Mouse (Mus musculus): ENCODE results near the gene Cog5. TPM values are rescaled to one million over a fixed set of nuclear protein-coding genes. Genes with fewer than 3 reads are reported as not detected.

The Cog5 gene
- polyA plus RNA-seq, 1 experiment from 2014 or later, result 41.1 TPM

DNA sequence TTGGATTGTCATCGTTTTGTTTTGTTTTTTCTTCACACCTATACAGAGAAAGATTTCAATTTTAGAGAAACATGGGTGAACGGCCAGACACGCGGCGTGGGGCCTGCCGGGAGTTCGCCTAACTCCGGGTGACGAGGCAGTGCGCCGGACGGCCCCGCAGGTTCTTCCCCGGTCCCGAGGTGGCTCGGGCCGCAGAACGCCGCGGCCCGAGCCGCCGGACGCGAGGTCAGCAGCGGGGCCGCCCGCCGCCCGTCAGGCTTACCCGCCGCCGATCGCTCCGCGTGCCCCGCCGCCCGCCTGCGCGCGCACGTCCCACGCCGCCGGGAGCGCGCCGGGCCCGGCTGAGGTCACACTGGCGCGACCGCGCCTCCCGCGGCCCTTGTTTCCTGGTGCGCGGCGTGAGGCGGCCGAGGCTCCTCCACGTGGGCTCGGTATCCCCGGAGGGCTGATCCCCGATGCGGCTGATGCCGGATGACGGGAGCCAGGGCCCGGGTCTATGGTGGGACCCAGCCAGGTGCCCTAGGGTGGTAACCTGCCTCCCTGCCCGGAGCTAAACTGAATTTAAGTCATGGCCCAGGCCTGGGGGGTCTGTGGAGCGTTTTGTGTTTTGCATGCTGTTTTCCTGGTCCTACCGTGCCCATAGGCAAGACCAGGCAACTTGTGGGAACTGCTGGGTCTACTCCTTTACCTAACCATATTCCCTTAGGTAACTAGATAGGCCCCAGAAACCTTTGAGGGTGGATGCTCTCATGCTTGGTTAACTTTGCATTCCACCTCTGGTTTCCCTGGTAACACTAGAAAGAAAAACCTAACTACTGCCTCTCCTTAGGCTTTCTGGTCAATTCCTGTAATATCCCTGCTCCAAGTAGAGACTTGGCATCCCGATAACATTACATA lies 20.1 kb upstream of the Cog5 start, which contains the start of gene Bcap29:
Gene Bcap29, minus strand, starts transcription at position 316 of the 897 bp plus-strand sequence.
- Histone ChIP-seq H3K4me3 (ENCODE audit: low read depth, low read length) (peak within 1 kb of the TSS; percentile 52), H3K4me1 (replicated peaks; ENCODE audit: control insufficient read depth, insufficient read depth, low read length) (no peaks in the 10 kb centered on the region; the same call in 1 of the 2 replicates), H3K27ac (ENCODE audit: low read depth, low read length) (0 out of 2 replicates have a peak within 1 kb of the TSS, but pooled peaks have one; percentile 19), H3K9me3 (ENCODE audit: control insufficient read depth, low read length) (no peaks in the 10 kb centered on the region), H3K27me3 (ENCODE audit: control insufficient read depth, insufficient read depth, low read length) (no peaks in the 10 kb centered on the region), H3K36me3 (ENCODE audit: control insufficient read depth, insufficient read depth, low read length) (no peaks in the 10 kb centered on the region), H3K4me2 (replicated peaks; ENCODE audit: low read depth, low read length) (peak within 1 kb of the TSS; percentile 76), H3K9ac (ENCODE audit: low read depth, low read length) (peak within 1 kb of the TSS; percentile 79)
- WGBS, result 2% methylated on average over 61 of the region's 73 CpGs
- ATAC-seq (ENCODE audit: low FRiP score) (peak; percentile 90), DNase-seq (ENCODE audit: low spot score) (peak; percentile 86)

DNA sequence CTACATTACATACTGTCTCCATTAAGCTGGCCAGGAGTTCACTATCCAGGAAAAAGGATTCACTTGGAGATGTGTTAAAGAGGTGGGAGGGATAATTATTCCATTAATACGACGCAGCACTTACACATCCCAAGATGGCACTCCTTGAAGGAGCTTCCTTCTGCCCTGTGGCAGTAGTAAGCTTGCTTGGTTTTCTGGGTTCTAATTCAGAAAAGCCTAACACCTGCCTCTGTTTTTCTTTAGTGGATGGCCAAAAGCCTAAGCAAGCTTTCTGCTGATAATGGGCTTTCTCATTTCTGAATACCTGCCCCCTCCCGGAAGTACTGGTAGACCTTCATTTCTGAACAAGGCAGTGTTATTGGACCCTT lies 19.4 kb upstream of the Cog5 start:
- Histone ChIP-seq H3K4me2 (replicated peaks; ENCODE audit: low read depth, low read length) (no peak overlapping the region), H3K9me3 (ENCODE audit: control insufficient read depth, low read length) (no peaks in the 10 kb centered on the region), H3K4me1 (replicated peaks; ENCODE audit: control insufficient read depth, insufficient read depth, low read length) (no peaks in the 10 kb centered on the region; the same call in 1 of the 2 replicates), H3K27ac (ENCODE audit: low read depth, low read length) (no peak overlapping the region), H3K36me3 (ENCODE audit: control insufficient read depth, insufficient read depth, low read length) (no peaks in the 10 kb centered on the region), H3K9ac (ENCODE audit: low read depth, low read length) (no peak overlapping the region), H3K4me3 (ENCODE audit: low read depth, low read length) (no peak overlapping the region), H3K27me3 (ENCODE audit: control insufficient read depth, insufficient read depth, low read length) (no peaks in the 10 kb centered on the region)
- no peak for DNase-seq (ENCODE audit: low spot score)
- no peak for ATAC-seq (ENCODE audit: low FRiP score)
- WGBS, result 88% methylated on average over 3 of the region's 3 CpGs

DNA sequence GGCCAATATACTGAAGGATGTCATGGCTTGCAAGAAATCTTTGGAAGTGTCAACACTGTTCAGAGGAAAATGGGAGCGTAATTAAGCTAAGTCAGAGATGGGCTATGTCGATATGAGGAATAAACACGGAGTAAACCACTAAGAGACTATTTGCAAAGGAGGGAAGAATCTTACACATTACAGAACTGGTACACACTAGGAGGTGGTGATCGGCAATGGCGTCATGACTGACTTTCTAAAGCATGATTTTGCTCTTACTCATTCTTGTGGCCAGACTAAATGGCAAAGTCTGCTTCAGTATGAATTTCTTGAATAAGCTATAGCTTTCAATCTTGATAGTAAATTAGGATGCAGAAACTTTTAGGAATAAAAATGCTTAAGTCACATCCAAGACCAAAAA lies 1.1 kb upstream of the Cog5 start:
- Histone ChIP-seq H3K36me3 (ENCODE audit: control insufficient read depth, insufficient read depth, low read length) (no peaks in the 10 kb centered on the region), H3K9ac (ENCODE audit: low read depth, low read length) (no peak overlapping the region), H3K4me2 (replicated peaks; ENCODE audit: low read depth, low read length) (no peak overlapping the region), H3K27me3 (ENCODE audit: control insufficient read depth, insufficient read depth, low read length) (no peaks in the 10 kb centered on the region), H3K27ac (ENCODE audit: low read depth, low read length) (no peak overlapping the region), H3K9me3 (ENCODE audit: control insufficient read depth, low read length) (no peaks in the 10 kb centered on the region), H3K4me3 (ENCODE audit: low read depth, low read length) (no peak overlapping the region), H3K4me1 (replicated peaks; ENCODE audit: control insufficient read depth, insufficient read depth, low read length) (no peaks in the 10 kb centered on the region)
- 85% methylated on average over 5 of the region's 5 CpGs for WGBS
- ATAC-seq (ENCODE audit: low FRiP score) (no peak), DNase-seq (ENCODE audit: low spot score) (no peak)

DNA sequence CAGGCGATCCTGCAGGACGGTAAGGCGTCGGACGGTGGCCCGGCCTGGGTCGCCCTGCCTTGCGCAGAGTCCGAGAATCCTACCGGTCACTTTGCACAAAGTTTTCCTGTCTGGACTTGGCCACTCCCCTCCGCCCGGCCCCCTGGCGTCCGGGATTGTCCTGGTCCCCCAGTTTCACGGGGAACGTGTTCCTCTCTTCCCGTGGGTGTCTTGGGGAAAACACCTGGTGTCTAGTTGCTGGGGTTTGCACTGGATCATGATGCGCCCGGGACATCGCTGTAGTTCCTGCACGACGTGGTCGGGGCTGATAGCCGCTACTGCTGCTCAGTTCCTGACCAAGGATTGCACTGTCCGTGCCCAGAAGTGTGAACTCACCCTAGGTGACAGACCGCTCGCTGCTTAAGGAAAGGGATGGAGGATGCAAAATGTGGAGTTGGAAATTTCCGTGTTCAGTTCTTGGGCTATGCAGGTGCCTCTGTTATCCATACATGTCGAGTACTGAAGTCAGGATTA lies 352 bp downstream of the Cog5 start:
- H3K4me3 ChIP-seq (ENCODE audit: low read depth, low read length), result peak overlapping the region; percentile 74
- peak overlapping the region; percentile 56 for H3K4me2 ChIP-seq (replicated peaks; ENCODE audit: low read depth, low read length)
- WGBS, result 2% methylated on average over 29 of the region's 29 CpGs
- H3K4me1 ChIP-seq (replicated peaks; ENCODE audit: control insufficient read depth, insufficient read depth, low read length), result no peaks in the 10 kb centered on the region
- no peaks in the 10 kb centered on the region for H3K9me3 ChIP-seq (ENCODE audit: control insufficient read depth, low read length)
- H3K27ac ChIP-seq (ENCODE audit: low read depth, low read length), result no peak overlapping the region
- peak overlapping the region; percentile 81 for H3K9ac ChIP-seq (ENCODE audit: low read depth, low read length)
- DNase-seq (ENCODE audit: low spot score) (no peak), ATAC-seq (ENCODE audit: low FRiP score) (peak; percentile 85)
- no peaks in the 10 kb centered on the region for H3K36me3 ChIP-seq (ENCODE audit: control insufficient read depth, insufficient read depth, low read length)
- H3K27me3 ChIP-seq (ENCODE audit: control insufficient read depth, insufficient read depth, low read length), result no peaks in the 10 kb centered on the region

DNA sequence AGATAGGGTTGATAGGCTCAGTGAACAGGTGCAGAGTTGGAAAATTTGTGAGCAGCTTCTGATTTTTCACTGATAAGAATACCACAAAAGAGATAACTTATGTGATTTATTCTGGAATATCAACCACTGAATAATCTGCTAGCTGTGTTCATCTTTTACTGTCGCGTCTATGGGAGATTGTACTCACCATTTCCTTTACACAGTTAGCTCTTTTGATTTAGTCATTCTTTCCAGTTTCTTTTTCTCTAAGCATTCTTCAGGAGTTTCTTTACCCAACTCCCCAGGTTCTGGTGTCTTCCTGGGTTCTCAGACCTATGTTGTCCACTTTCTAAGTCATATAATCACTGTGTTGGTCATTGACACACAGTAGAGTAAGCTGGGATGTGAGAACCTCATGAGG lies 2.2 kb downstream of the Cog5 start:
- Histone ChIP-seq H3K9me3 (ENCODE audit: control insufficient read depth, low read length) (no peaks in the 10 kb centered on the region), H3K27ac (ENCODE audit: low read depth, low read length) (no peak overlapping the region), H3K4me3 (ENCODE audit: low read depth, low read length) (no peak overlapping the region), H3K27me3 (ENCODE audit: control insufficient read depth, insufficient read depth, low read length) (no peaks in the 10 kb centered on the region), H3K9ac (ENCODE audit: low read depth, low read length) (no peak overlapping the region), H3K4me2 (replicated peaks; ENCODE audit: low read depth, low read length) (no peak overlapping the region), H3K36me3 (ENCODE audit: control insufficient read depth, insufficient read depth, low read length) (no peaks in the 10 kb centered on the region), H3K4me1 (replicated peaks; ENCODE audit: control insufficient read depth, insufficient read depth, low read length) (no peaks in the 10 kb centered on the region)
- DNase-seq (ENCODE audit: low spot score) (no peak), ATAC-seq (ENCODE audit: low FRiP score) (no peak)
- WGBS, result 97% methylated on average over 2 of the region's 2 CpGs

DNA sequence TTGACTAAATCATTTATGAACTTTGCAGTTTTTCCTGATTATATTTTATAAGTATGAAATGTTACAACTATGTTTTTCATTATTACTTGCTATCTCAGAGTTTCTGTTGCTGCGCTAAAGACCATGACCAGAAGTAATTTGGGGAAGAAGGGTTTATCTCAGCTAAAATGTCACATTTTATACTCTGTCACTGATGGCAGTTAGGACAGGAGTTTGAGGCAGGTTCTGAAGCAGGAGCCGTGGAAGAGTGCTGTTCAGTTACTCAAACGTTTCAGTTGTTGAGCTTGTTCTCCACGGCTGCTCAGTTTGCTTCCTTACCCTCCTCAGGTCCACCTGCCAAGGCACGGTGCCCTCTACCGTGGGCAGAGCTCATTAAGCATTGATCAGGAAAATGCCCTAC lies 11.3 kb downstream of the Cog5 start:
- no peak for ATAC-seq (ENCODE audit: low FRiP score)
- Histone ChIP-seq H3K27me3 (ENCODE audit: control insufficient read depth, insufficient read depth, low read length) (no peaks in the 10 kb centered on the region), H3K27ac (ENCODE audit: low read depth, low read length) (no peak overlapping the region), H3K36me3 (ENCODE audit: control insufficient read depth, insufficient read depth, low read length) (no peaks in the 10 kb centered on the region), H3K4me1 (replicated peaks; ENCODE audit: control insufficient read depth, insufficient read depth, low read length) (no peaks in the 10 kb centered on the region), H3K9ac (ENCODE audit: low read depth, low read length) (no peak overlapping the region), H3K4me2 (replicated peaks; ENCODE audit: low read depth, low read length) (no peak overlapping the region), H3K9me3 (ENCODE audit: control insufficient read depth, low read length) (no peaks in the 10 kb centered on the region), H3K4me3 (ENCODE audit: low read depth, low read length) (no peak overlapping the region)
- no peak for DNase-seq (ENCODE audit: low spot score)
- 67% methylated on average over 6 of the region's 6 CpGs for WGBS

DNA sequence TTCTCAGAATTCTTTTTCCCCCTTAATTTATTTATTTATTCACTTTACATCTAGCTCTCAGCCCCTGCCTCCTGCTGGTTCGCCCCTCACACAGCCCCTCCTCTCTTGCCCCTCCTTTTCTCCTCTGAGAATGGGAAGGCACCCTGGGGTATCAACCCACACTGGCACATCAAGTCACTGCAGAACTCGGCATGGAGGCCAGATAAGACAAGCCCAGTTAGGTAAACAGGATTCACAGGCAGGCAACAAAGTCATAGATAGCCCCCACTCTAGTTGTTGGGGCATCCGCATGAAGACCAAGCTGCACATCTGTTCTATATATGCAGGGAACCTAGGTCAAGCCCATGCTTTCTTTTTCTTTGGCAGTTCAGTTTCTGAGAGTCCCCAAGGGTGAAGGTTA lies 12.5 kb downstream of the Cog5 start:
- no peaks in the 10 kb centered on the region for H3K9me3 ChIP-seq (ENCODE audit: control insufficient read depth, low read length)
- no peak overlapping the region for H3K4me2 ChIP-seq (replicated peaks; ENCODE audit: low read depth, low read length)
- H3K27me3 ChIP-seq (ENCODE audit: control insufficient read depth, insufficient read depth, low read length), result no peaks in the 10 kb centered on the region
- H3K9ac ChIP-seq (ENCODE audit: low read depth, low read length), result no peak overlapping the region
- no peak for ATAC-seq (ENCODE audit: low FRiP score)
- no peak overlapping the region for H3K4me3 ChIP-seq (ENCODE audit: low read depth, low read length)
- 53% methylated on average over 3 of the region's 3 CpGs for WGBS
- no peaks in the 10 kb centered on the region for H3K4me1 ChIP-seq (replicated peaks; ENCODE audit: control insufficient read depth, insufficient read depth, low read length)
- H3K27ac ChIP-seq (ENCODE audit: low read depth, low read length), result no peak overlapping the region
- DNase-seq (ENCODE audit: low spot score), result no peak
- H3K36me3 ChIP-seq (ENCODE audit: control insufficient read depth, insufficient read depth, low read length), result no peaks in the 10 kb centered on the region

DNA sequence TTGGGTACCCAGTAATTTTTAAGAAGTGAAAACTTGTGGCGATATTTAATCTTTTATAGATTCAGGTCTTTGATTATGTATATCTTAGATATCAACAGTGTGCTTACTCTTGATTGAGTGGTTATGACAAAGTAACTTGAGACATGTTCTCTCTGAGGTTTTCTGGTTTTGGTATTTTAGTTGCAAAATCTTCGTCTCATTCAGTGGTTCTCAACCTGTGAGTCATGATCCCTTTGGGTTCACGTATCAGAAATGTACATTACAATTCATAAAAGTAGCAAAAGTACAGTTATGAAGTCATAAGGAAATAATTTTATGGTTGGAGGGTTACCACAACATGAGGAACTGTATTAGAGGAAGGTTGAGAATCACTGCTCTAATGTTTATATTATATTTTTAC lies 32.0 kb downstream of the Cog5 start:
- 94% methylated on average over 3 of the region's 3 CpGs for whole genome bisulfite sequencing
- Histone ChIP-seq H3K4me1 (replicated peaks; ENCODE audit: control insufficient read depth, insufficient read depth, low read length) (no peaks in the 10 kb centered on the region), H3K4me2 (replicated peaks; ENCODE audit: low read depth, low read length) (no peak overlapping the region), H3K27ac (ENCODE audit: low read depth, low read length) (no peak overlapping the region), H3K4me3 (ENCODE audit: low read depth, low read length) (no peak overlapping the region), H3K27me3 (ENCODE audit: control insufficient read depth, insufficient read depth, low read length) (no peaks in the 10 kb centered on the region), H3K36me3 (ENCODE audit: control insufficient read depth, insufficient read depth, low read length) (no peaks in the 10 kb centered on the region), H3K9ac (ENCODE audit: low read depth, low read length) (no peak overlapping the region), H3K9me3 (ENCODE audit: control insufficient read depth, low read length) (no peaks in the 10 kb centered on the region)
- ATAC-seq (ENCODE audit: low FRiP score), result no peak
- DNase-seq (ENCODE audit: low spot score), result no peak

DNA sequence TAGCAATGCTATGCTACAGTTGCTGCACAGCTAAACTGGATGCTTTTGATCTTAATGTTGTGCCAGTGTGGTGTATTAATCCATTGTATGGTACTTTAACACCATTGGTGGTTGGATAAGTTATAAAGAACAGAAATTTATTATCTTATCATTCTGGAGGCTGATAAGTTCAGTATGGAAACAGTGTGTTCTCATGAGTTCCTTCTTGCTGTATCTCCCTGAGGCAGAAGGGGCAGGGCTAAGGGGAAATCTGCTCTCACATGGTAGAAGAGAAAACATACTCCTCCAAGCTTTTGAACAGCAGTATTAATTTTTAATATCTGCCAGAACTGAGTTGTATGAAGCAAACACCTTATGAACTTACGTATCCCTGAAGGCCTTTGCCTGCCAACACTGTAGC lies 38.6 kb downstream of the Cog5 start:
- H3K27me3 ChIP-seq (ENCODE audit: control insufficient read depth, insufficient read depth, low read length), result no peaks in the 10 kb centered on the region
- ATAC-seq (ENCODE audit: low FRiP score), result no peak
- H3K9ac ChIP-seq (ENCODE audit: low read depth, low read length), result no peak overlapping the region
- no peak overlapping the region for H3K4me3 ChIP-seq (ENCODE audit: low read depth, low read length)
- no peak overlapping the region for H3K4me2 ChIP-seq (replicated peaks; ENCODE audit: low read depth, low read length)
- H3K27ac ChIP-seq (ENCODE audit: low read depth, low read length), result no peak overlapping the region
- H3K9me3 ChIP-seq (ENCODE audit: control insufficient read depth, low read length), result no peaks in the 10 kb centered on the region; the same call in 1 of the 2 replicates
- H3K36me3 ChIP-seq (ENCODE audit: control insufficient read depth, insufficient read depth, low read length), result no peaks in the 10 kb centered on the region
- DNase-seq (ENCODE audit: low spot score), result no peak
- no peaks in the 10 kb centered on the region for H3K4me1 ChIP-seq (replicated peaks; ENCODE audit: control insufficient read depth, insufficient read depth, low read length)
- WGBS, result 91% methylated on average over 1 of the region's 1 CpGs
